Mouse (Mus musculus) layer of hippocampus, postnatal 36 days (tissue): ENCODE measurements around the gene Slc16a2. TPM values are rescaled to one million over a fixed set of nuclear protein-coding genes. Genes with fewer than 3 reads are reported as not detected.
A peak's percentile ranks its signal among the peaks of the same experiment; 100 is the strongest.

Source experiments
- DNase-seq, 2 experiments: peaks; one replicate each; pipeline ENCODE4 v3.0.0; 2022
- total RNA-seq, 2 experiments: library from RNA; stranded (reverse); gene quantifications; 2 replicates each; pipeline ENCODE4 v1.2.3; 2021

Gene Slc16a2
- total RNA-seq = 10 to 100 TPM; 37.5 to 39.8 TPM

GRCm38 (mm10) chrX:103821832-103822196 lies at the start of gene Slc16a2:
Slc16a2 (minus strand) TSS chrX:103821983.
- peak; percentile 35 to 53 for DNase-seq

GRCm38 (mm10) chrX:103863502-103863901 lies 41.7 kb upstream of the Slc16a2 start:
- DNase-seq = no peak

- no peak for DNase-seq
Measured at GRCm38 (mm10) chrX:103862877-103863276, 41.1 kb upstream of the Slc16a2 start.

GRCm38 (mm10) chrX:103845266-103845665 lies 23.5 kb upstream of the Slc16a2 start:
- peak in 1 of 2 experiments; percentile 16 for DNase-seq

- no peak for DNase-seq
Measured at GRCm38 (mm10) chrX:103828836-103829235, 7.1 kb upstream of the Slc16a2 start.

- peak in 1 of 2 experiments; percentile 17 for DNase-seq
Measured at GRCm38 (mm10) chrX:103822271-103822811, 558 bp upstream of the Slc16a2 start.

- DNase-seq = no peak
Measured at GRCm38 (mm10) chrX:103821195-103821831, 470 bp downstream of the Slc16a2 start.

- peak in 1 of 2 experiments; percentile 5 for DNase-seq
Measured at GRCm38 (mm10) chrX:103820307-103821194, 1.2 kb downstream of the Slc16a2 start.

- no peak for DNase-seq
Measured at GRCm38 (mm10) chrX:103819253-103819652, 2.5 kb downstream of the Slc16a2 start.

- no peak for DNase-seq
Measured at GRCm38 (mm10) chrX:103812690-103813089, 9.1 kb downstream of the Slc16a2 start.

GRCm38 (mm10) chrX:103810483-103810882 lies 11.3 kb downstream of the Slc16a2 start:
- DNase-seq = no peak

GRCm38 (mm10) chrX:103806373-103806772 lies 15.4 kb downstream of the Slc16a2 start:
- DNase-seq = no peak

GRCm38 (mm10) chrX:103796961-103797360 lies 24.8 kb downstream of the Slc16a2 start:
- no peak for DNase-seq

- no peak for DNase-seq
Measured at GRCm38 (mm10) chrX:103795506-103795905, 26.3 kb downstream of the Slc16a2 start.

GRCm38 (mm10) chrX:103791329-103791728 lies 30.5 kb downstream of the Slc16a2 start:
- DNase-seq = no peak

- DNase-seq = no peak
Measured at GRCm38 (mm10) chrX:103785681-103786080, 36.1 kb downstream of the Slc16a2 start.

- no peak for DNase-seq
Measured at GRCm38 (mm10) chrX:103776412-103776811, 45.4 kb downstream of the Slc16a2 start.

GRCm38 (mm10) chrX:103746197-103746596 lies 75.6 kb downstream of the Slc16a2 start:
- DNase-seq = no peak

GRCm38 (mm10) chrX:103744171-103745039 lies 77.4 kb downstream of the Slc16a2 start:
- DNase-seq = peak; percentile 40 to 60

GRCm38 (mm10) chrX:103742057-103742315 lies 79.8 kb downstream of the Slc16a2 start:
- no peak for DNase-seq

GRCm38 (mm10) chrX:103741215-103742056 lies 80.3 kb downstream of the Slc16a2 start:
- no peak for DNase-seq
